Mouse (Mus musculus) heart, adult 2 months (tissue): ENCODE data around the gene Hist1h2bq.
"Not testable (repeated sequence)": the region's sequence is repeated elsewhere in the genome, so short reads cannot be mapped to it uniquely, and the experiment has no call there.

ENCODE experiments used
- CTCF ChIP-seq: fragments of 200-600 bp; IDR thresholded peaks from 2 replicates; pipeline ENCODE4 v1.8.1; 2022; ENCODE audit warnings: antibody characterized with exemption, mild to moderate bottlenecking, moderate library complexity
- EP300 ChIP-seq: fragments of 200-500 bp; IDR thresholded peaks from 2 replicates; pipeline ENCODE4 v1.6.1; 2011; ENCODE audit warnings: low read depth, low read length, control low read depth; ENCODE audit not compliant: insufficient read depth
- POLR2A ChIP-seq: fragments of 200-500 bp; IDR thresholded peaks from 2 replicates; pipeline ENCODE4 v1.6.1; 2011; ENCODE audit warnings: mild to moderate bottlenecking, low read depth, low read length, control low read depth; ENCODE audit not compliant: insufficient read depth

DNA sequence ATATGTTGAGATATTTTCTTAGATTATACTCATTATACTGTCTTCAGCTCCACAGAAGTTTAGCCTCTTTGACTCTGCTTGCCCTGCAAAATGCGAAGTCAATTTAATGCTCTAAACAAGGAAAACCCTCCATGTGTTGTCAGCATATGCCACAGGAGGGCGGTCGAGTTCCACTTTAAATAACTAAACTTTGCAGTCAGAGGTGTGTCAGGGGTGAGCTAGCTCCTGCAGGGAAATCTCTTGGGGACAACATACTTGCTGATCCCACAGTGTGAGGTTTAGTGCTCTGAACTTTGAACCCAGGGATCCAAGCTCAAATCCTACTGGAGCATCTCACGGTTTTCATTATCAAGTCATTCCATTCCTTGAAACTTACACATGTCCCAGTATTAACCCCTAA lies 30.5 kb upstream of the Hist1h2bq start:
- not testable (repeated sequence) for TF ChIP-seq CTCF, POLR2A, EP300
